Mouse (Mus musculus): ENCODE measurements around the gene Bag6.
"Not testable (repeated sequence)": the region's sequence is repeated elsewhere in the genome, so short reads cannot be mapped to it uniquely, and the experiment has no call there.

Bag6 gene

DNA sequence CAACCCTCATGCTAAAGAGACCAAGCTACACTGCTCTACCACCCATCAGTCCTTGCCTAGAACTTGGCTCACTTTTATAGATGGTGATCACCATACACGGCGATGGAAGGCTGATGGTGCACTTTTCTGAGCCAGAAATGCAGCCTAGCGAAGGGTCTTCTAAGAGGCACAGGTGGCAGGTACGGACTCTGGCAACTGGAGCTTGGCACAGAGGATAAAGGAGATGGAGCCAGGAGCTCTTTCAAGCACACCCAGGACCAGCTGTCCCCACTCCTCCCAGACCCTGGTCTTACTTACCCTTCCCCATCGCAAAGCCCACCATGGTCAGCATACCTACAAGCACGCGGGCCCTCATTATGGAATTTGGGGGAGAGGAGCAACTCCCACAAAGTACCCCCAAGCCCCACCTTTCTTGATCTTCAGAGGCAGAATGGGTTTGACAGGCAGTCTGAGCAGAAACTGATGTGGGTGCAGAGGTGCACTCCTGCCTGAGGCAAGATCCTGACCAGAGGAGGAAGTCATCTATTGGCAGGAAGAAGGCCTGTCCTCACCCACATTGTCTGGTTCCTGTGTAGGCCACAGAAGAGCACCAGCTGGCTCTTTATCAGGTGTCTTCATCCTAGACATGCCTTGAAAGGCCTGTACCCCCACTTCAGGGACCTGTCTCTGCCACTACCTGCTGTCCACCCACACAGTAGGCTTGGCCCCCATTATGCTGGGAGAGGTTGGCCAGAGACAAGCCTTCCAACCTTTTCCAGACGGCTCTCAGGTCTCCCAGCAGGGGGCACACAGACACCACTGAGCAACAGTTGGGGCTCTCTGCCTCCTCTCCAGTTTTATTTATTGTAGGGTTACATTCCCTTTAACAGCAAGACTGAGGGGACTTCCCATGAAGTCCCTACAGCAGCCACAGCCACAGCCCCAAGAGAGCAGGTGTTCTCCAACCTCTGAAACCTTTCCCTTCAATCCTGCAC is 19.6 kb upstream of the Bag6 start, which contains the start of gene Ly6g5b:
Gene Ly6g5b, minus strand, starts transcription at position 383 of the 974 bp plus-strand sequence.
- DNase-seq: peak; percentile 35

DNA sequence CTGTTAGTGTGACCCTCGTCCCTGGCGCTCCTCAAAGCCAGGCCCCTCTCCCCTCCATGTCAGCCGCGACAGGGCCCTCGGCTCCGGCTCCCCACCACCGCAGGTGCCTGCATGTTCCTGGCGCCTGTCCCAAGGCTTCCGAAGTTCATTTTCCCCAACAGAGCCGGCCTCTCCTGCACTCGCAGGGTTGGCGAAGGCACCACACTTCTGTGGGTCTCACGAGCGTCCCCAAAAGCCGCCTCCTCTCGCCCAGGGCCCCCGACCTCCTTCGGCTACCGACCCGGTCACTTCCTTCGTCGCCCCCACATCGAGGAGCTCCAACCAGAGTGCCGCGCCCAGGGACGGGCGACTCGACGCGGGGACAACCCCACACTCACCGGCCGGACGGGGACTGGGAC is 14.2 kb upstream of the Bag6 start:
- DNase-seq: peak; percentile 38

- peak; percentile 97 for DNase-seq
These were observed 13.7 kb upstream of the Bag6 start, which contains the start of gene Gpank1 for GRCm38 (mm10) chr17:35121143-35121799. Gpank1 (plus strand) TSS chr17:35121455.

- peak; percentile 51 for DNase-seq
These were observed 13.1 kb upstream of the Bag6 start, which contains the start of gene Csnk2b for GRCm38 (mm10) chr17:35121871-35122303. Csnk2b (minus strand) TSS chr17:35122053.

DNA sequence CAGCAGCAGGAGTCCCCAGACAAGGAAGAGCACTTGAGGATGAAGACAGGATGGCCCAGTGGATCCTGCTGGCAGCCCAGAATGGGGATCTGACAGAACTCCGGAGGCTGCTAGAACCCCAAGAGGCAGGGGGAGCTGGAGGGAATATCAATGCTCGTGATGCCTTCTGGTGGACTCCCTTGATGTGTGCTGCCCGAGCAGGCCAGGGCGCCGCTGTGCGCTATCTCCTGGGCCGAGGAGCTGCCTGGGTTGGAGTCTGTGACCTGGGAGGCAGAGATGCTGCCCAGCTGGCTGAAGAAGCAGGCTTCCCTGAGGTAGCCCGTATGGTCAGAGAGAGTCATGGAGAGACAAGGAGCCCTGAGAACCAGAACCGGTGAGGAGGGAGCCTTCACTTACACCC is 11.7 kb upstream of the Bag6 start:
- not testable (repeated sequence) for DNase-seq

GRCm38 (mm10) chr17:35124261-35124896 is 10.6 kb upstream of the Bag6 start:
- DNase-seq: not testable (repeated sequence)

GRCm38 (mm10) chr17:35125081-35125480 is 9.9 kb upstream of the Bag6 start:
- no peak for DNase-seq

- DNase-seq: no peak
These were observed 9.4 kb upstream of the Bag6 start for GRCm38 (mm10) chr17:35125578-35125977.

DNA sequence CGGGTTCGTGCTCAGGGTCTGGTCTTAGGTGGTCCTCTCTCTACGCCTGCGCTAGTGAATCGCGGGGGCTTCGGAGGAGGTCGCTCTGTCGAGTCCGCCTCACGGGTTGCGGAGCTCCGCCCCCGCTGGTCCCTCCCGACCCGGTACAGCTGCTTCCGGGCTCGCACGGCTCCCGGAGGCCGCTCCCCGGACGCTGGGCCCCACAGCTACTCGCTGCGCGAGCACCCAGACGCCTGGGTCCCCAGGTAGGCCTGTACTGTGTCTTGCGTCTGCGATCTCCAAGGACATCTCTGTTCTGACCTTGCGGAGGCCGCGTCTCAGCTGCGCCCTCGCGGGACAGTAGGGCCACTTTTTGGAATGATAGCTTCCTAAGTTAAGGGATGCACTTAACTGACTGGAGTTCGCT is 8.8 kb upstream of the Bag6 start, which contains the start of gene D17H6S53E:
Gene D17H6S53E, plus strand, starts transcription at position 168 of the 406 bp plus-strand sequence.
- DNase-seq: peak; percentile 78

DNA sequence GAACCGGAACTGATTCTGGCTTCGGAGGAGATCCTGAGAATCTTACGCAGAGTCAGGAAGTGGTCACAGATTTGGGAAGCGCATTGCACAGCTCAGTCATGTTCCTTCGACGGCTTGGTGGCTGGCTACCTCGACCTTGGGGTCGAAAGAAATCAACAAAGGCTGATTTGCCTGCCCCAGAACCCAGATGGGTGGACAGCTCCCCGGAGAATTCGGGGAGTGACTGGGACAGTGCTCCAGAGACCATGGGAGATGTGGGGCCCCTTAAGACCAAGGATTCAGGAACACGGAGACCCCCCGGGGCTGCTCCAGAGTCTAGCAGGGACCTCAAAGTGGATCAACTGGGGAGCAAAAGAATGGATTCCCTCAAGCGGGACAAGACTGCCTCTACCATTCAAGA is 8.0 kb upstream of the Bag6 start:
- DNase-seq: no peak

DNA sequence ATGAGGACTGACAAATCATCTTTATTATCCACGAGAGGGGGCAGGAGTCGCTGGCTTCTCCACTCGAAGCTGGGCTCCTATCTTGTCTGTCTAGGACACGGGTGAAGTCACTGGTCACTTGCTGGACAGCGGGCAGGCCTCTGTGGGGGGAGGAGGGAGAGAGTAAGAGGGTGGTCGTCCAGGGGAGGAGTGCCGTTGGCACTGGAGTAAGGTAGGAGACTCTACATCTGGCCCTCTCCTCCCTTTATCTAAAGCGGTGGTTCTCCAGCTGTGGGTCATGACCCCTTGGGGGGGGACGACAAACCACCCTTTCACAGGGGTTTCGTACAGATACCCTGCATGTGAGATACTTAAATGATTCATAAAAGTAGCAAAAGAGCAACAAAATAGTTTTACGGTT is 6.0 kb upstream of the Bag6 start:
- DNase-seq: no peak

GRCm38 (mm10) chr17:35131038-35131437 is 3.9 kb upstream of the Bag6 start:
- no peak for DNase-seq

DNA sequence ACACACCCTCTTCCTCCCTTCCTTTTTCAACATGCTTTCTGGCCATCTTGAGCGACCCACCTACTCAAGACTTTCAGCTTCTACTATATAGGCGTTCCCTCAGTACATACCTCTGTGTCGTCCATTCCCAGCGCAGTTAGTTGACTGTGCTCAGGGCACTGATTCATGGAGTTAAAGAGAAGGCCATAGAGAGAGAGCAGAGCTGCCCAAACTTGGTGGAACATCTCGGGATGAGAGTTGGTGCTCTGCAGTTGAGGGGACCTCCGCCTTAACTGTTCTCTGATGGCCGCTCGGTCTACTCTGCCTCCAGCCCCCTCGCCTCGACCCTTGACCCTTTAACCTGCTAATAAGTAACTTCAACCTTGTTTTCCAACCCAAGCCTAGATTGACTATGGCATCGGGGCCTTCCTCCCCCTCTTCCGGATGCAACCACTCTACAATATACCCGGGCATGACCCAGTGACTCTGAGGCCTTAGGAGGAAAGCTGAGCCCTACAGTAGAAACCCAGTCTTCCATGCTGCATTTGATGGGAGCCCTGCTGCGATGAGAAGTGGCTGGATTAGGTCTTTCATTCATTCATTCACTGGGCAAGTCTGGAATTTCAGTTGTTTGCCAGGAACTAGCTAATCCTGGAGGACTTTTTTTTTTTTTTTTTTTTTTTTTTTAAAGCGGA is 3.3 kb upstream of the Bag6 start, which contains the start of gene Apom:
Gene Apom, minus strand, starts transcription at position 551 of the 674 bp plus-strand sequence.
- no peak for DNase-seq

- no peak for DNase-seq
These were observed 2.8 kb upstream of the Bag6 start for GRCm38 (mm10) chr17:35132174-35132560.

DNA sequence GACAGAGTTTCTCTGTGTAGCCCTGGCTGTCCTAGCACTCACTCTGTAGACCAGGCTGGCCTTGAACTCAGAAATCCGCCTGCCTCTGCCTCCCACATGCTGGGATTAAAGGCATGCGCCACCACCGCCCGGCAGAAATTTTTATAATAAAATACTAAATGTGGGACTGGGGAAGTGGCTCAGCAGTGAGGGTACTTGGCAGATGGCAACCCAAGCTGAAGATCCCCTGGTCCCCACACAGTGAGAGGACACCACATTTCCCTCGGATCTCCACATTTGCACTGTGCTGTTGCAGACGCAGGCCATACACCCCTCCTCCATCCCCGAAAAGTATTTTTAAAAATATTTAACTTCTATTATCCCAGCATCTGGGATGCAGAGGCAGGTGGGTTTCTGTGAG is 1.5 kb upstream of the Bag6 start:
- DNase-seq: no peak

DNA sequence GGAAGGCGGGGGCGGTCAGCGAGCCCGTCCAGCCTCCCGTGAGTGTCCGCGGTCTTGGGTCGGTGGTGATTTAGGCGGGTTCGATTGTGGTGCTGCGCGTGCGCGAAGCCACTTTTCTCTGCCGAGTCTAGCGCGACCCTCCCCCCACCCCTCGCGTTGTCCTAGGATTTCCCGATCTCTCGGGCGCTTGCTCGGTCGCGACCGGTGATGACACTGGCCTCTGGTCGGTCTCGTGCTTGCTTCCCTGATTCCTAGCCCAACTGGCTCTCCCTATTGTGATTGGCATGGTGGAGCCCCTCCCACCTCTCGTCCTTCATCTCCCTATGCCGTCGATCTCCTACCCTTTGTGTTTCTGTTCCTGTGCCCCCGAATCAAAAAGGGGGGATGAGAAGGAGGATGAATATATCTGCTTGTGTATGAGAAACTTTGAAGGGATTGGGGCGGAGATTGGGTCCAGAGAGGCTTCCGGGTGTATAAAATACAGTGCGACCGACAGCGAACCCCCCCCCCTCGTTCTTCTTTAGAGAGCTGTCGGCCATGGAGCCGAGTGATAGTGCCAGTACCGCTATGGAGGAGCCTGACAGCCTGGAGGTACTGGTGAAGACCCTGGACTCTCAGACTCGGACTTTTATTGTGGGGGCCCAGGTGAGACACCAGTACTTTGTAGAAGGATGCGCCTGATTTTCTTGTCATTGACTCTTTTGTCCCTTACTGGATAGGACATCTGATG is 778 bp downstream of the Bag6 start:
- DNase-seq: no peak

DNA sequence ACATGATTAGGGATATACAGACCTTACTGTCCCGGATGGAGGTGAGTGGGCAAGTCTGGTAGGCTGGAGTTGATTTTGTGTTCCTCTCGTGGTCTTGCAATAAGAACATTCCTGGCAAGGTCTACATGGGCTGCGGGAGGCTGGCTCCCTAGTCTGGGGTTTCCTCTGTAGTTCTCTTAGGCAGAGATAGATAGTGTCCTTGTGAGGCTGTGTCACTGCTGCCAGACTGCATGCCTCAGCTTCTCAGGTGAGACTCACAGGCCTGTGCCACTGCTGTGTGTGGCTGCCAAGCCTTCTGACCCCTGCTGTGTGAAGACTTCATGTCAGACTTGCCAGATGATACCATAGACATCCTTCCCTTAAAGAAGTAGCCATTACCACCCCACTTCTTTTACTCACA is 4.3 kb downstream of the Bag6 start:
- no peak for DNase-seq

GRCm38 (mm10) chr17:35140490-35140996 is 5.6 kb downstream of the Bag6 start:
- DNase-seq: no peak

- DNase-seq: no peak
These were observed 7.0 kb downstream of the Bag6 start for GRCm38 (mm10) chr17:35141971-35142370.

DNA sequence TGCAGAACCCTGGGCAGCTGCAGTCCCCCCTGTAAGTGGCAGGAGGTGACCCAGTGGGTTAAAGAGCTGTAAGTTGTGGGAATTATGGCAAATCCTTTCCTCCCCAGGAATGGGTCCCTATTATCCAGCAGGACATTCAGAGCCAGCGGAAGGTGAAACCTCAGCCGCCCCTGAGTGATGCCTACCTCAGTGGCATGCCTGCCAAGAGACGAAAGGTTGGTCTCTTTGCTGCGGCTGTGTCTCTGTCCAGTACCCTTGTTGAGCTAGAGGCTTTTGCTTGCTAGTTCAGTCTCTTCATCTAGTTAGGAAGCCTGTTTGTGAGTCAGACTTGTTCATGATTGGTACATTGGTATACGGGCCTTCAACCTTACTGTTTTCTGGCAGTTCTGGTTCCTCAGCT is 11.2 kb downstream of the Bag6 start:
- DNase-seq: no peak

DNA sequence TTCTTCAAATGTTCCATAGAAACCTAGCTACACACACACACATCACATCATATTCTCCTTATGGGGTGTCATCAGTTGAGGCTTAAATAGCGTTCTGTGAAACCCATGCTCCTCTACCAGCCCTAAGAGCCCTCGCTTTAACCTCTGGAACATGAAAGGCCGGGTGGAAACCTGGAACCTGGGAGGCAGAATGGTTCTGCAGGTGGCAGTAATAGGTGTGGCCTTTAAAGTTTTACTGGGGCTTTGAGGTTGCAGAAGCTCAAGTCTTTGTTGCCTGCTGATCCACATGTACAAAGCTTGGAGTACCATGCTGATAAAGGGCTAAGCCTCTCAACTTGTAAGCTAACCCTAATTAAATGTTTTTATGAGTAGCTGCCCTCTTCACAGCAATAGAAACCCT is 12.4 kb downstream of the Bag6 start:
- no peak for DNase-seq

All from lung, postnatal 14 days (tissue).